Mouse (Mus musculus) embryonic fibroblast, embryonic 13.5 days (primary cell): Measurements from ENCODE around the gene Cideb.

Experiments
- CTCF ChIP-seq: IDR thresholded peaks from 2 replicates; pipeline ENCODE4 v1.5.1; 2011; ENCODE audit warnings: mild to moderate bottlenecking, control low read depth, low read length, moderate library complexity, borderline replicate concordance; ENCODE audit not compliant: insufficient read depth
- POLR2A ChIP-seq: IDR thresholded peaks from 2 replicates; pipeline ENCODE4 v1.6.1; 2011; ENCODE audit warnings: low read depth, mild to moderate bottlenecking, control low read depth, low read length, moderate library complexity

GRCm38 (mm10) chr14:55707397-55707796 is 50.9 kb downstream of the Cideb start:
- TF ChIP-seq POLR2A, result no peak
- TF ChIP-seq CTCF, result no peak
